Mouse (Mus musculus): ENCODE data around the gene Defb5. TPM values are rescaled to one million over a fixed set of nuclear protein-coding genes. Genes with fewer than 3 reads are reported as not detected.

Gene Defb5
- not detected for polyA plus RNA-seq (2017; shearing (Covaris generic))

GRCm38 (mm10) chr8:19247280-19247679 lies at the start of gene Defb5:
Gene Defb5, plus strand, starts transcription at chr8:19247580.

GRCm38 (mm10) chr8:19225161-19225560 lies 22.2 kb upstream of the Defb5 start, which contains the start of gene Defb6:
Gene Defb6, plus strand, starts transcription at chr8:19225478.

GRCm38 (mm10) chr8:19239616-19240015 lies 7.8 kb upstream of the Defb5 start, which contains the start of gene Defb46:
Gene Defb46, plus strand, starts transcription at chr8:19239916.

GRCm38 (mm10) chr8:19293060-19293459 lies 45.7 kb downstream of the Defb5 start, which contains the start of gene Defb3:
Gene Defb3, plus strand, starts transcription at chr8:19293360.

Other genes with a start within 250 kb of the Defb5 start
- gene Defb38, start 221.0 kb upstream of the Defb5 start, polyA plus RNA-seq (2017; shearing (Covaris generic)) = not detected
- not detected for gene Defb39, start 182.8 kb upstream of the Defb5 start, polyA plus RNA-seq (2017; shearing (Covaris generic))
- not detected for gene Defb12, start 132.7 kb upstream of the Defb5 start, polyA plus RNA-seq (2017; shearing (Covaris generic))
- not detected for gene Defb34, start 123.8 kb upstream of the Defb5 start, polyA plus RNA-seq (2017; shearing (Covaris generic))
- gene Gm45826, start 106.8 kb upstream of the Defb5 start, polyA plus RNA-seq (2017; shearing (Covaris generic)) = not detected
- not detected for gene Defb14, start 53.2 kb upstream of the Defb5 start, polyA plus RNA-seq (2017; shearing (Covaris generic))
- gene Defb4, start 48.9 kb upstream of the Defb5 start, polyA plus RNA-seq (2017; shearing (Covaris generic)) = not detected
- gene Defb6, start 22.1 kb upstream of the Defb5 start, polyA plus RNA-seq (2017; shearing (Covaris generic)) = not detected
- not detected for gene Defb46, start 7.7 kb upstream of the Defb5 start, polyA plus RNA-seq (2017; shearing (Covaris generic))
- not detected for gene Defb3, start 45.8 kb downstream of the Defb5 start, polyA plus RNA-seq (2017; shearing (Covaris generic))
- gene Defb8, start 200.0 kb downstream of the Defb5 start, polyA plus RNA-seq (2017; shearing (Covaris generic)) = not detected
- gene Defb7, start 247.5 kb downstream of the Defb5 start, polyA plus RNA-seq (2017; shearing (Covaris generic)) = not detected

All from effector memory CD4-positive, alpha-beta T cell, adult 5 months (primary cell).